Mouse (Mus musculus): Measurements from ENCODE around the gene Spry2.

GRCm38 (mm10) chr14:105892941-105893622 lies 3.5 kb downstream of the Spry2 start:
- TF ChIP-seq CTCF (IDR thresholded peaks at IDR 0.05; ENCODE audit: low read depth) (no peak), EP300 (IDR thresholded peaks at IDR 0.05; ENCODE audit: low read depth) (no peak)

All from liver, embryonic 14.5 days (tissue).